Mouse (Mus musculus): ENCODE data around the gene Endou.

The Endou gene

DNA sequence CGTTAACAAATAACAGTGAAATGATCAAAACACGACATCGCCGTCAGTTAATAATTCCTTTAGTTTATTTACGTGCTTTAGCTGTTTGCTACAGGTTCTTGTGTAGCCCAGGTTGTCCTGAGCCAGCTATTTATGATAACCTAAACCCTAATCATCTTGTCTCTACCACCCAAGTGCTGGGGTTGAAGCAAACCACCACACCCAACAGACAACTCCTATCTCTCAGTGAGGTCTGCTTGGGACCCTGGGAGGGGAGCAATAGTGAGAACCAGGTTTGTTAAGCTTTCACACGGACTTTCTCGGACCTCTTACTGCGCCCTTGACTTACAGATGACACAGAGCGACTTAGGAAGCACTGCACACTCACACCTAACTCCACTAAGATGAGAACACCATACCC is 47.0 kb downstream of the Endou start:
- ChIA-PET POLR2A (interaction anchor here in 1 of 4 experiments (0.6 kb wide), 1 partner anchor 315 kb away, joined by 4 read pairs; no protein-coding TSS in a partner anchor), CTCF (interaction anchor here in 3 of 4 experiments (0.5 to 1.9 kb wide), 5 partner anchors 17 to 1258 kb away, joined by 3 to 9 read pairs (median 5); no protein-coding TSS in a partner anchor)

DNA sequence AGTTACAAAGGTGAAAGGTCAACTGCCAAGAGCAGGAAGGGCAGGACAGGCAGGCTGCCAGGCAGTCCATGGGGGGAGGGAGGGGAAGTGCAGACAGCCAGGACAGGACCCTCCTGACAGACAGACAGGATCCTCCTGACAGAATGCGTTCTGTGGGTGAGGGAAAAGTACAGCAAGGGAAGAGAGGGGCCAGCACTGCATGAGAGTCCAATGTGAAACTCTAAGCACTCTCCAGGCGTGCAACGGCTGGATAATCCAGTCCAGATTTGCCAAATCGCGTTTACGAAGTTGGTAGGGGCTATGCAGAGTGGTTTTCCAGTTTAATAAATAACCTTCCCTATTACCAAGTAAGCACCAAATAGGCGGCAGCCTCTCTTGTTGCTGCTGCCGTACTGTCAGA is 49.1 kb downstream of the Endou start:
- CTCF ChIA-PET = interaction anchor here in 1 of 4 experiments (1.5 kb wide), 1 partner anchor 18 kb away, joined by 3 read pairs; no protein-coding TSS in a partner anchor

DNA sequence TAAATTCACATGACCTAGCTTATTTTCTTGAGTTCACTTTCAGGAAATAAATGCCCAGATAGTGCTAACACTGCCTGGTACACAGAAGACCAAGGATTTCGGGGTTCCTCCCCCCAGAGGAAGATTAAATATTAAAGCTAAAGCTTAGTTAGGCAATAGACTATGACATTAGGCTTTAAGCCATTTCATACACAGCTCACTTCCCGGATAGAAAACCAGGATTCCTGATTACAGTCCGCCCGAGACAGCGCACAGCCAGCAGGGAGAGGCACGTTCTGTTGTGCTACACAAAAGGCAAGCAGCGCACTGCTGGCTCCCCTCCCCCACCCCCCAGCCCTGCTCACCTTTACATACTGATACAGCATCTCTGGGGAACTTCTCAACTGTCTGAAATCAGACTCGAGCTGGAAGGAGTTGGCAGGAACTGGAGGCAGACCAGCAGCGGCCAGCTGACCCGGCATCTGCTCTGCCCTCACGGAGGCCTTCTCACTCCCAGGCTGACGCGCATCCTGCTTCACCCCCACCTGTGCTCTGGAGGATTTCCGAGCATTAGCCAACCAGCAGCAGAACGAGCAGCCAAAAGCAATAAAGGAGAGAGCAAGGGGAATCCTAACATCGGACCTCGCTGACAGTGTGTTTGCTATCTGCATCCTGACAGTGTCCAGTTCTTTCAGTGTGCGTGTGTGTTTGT is 51.0 kb downstream of the Endou start:
- CTCF ChIA-PET = interaction anchor here in 2 of 4 experiments (0.6 to 1.7 kb wide), 3 partner anchors 13 to 103 kb away, joined by 3 to 8 read pairs (median 3); no protein-coding TSS in a partner anchor
- POLR2A ChIA-PET = interaction anchor here in 3 of 4 experiments (0.5 to 0.7 kb wide), 3 partner anchors 12 to 723 kb away, joined by 3 read pairs; no protein-coding TSS in a partner anchor

More for the DNA sequence above, 49.1 kb downstream of the Endou start:
- POLR2A ChIA-PET = no interaction called here

DNA sequence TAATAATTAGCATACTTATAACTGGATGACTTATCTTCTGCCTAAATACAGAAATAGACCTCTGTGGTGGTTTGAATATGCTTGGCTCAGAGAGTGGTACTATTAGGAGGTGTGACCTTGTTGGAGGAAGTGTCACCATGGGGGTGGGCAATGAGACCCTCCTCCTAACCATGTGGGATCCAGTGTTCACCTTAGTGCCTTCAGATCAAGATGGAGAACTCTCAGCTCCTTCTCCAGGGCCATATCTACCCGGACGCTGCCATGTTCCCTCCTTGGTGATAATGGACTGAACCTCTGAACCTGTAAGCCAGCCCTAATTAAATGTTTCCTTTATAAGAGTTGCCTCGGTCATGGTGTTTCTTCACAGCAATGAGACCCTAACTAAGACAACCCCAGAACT is 53.8 kb downstream of the Endou start:
- ChIA-PET POLR2A (no interaction called here), CTCF (interaction anchor here (0.6 to 3.1 kb wide), 7 partner anchors 9 to 99 kb away, joined by 3 to 16 read pairs (median 8); no protein-coding TSS in a partner anchor)

DNA sequence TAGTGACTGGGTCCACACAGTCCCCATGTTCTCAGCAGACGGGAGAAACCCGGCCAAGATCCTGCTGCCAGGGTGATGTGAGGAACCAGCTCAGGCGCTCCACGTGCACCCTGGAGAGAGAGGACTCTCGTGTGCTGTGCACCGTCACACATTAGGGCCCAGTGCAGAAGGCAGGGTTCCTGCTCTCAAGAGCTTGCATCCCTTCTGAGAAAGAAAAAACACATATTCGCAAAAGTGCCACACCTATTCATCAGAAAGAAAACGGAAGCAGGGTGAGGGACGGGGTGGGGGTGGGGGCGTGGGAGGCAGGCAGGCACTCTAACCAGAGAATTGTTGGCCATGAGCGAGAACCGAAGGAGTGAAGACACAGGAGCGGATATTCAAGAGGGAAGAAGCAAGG is 55.2 kb downstream of the Endou start:
- POLR2A ChIA-PET = interaction anchor here in 3 of 4 experiments (0.6 to 1.0 kb wide), 3 partner anchors 10 to 1952 kb away, joined by 3 to 4 read pairs (median 3); no protein-coding TSS in a partner anchor

DNA sequence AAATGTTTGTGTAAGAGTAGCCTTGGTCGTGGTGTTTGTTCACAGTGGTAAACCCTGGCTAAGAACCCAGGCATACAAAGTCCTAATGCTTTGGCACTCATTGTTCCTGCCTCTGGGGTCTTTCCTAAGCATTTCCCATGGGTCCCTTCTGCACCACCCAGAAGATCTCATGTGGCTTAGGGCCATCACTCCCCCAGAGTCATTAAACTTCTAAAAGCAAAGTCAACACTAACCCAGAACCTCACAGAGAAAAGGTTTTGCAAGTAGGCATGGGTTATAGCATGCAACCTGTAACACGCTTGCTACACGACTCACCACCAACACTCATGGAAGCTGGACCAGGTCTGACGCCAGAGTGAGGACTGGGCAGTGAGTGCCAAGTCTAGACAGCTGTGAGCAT is 56.7 kb downstream of the Endou start:
- ChIA-PET POLR2A (no interaction called here), CTCF (interaction anchor here in 2 of 4 experiments (1.9 to 3.1 kb wide), 2 partner anchors 10 kb away, joined by 8 to 16 read pairs; no protein-coding TSS in a partner anchor)

More for the DNA sequence above, 55.2 kb downstream of the Endou start:
- CTCF ChIA-PET = interaction anchor here (0.9 to 3.1 kb wide), 11 partner anchors 8 to 175 kb away, joined by 3 to 16 read pairs (median 6); no protein-coding TSS in a partner anchor

DNA sequence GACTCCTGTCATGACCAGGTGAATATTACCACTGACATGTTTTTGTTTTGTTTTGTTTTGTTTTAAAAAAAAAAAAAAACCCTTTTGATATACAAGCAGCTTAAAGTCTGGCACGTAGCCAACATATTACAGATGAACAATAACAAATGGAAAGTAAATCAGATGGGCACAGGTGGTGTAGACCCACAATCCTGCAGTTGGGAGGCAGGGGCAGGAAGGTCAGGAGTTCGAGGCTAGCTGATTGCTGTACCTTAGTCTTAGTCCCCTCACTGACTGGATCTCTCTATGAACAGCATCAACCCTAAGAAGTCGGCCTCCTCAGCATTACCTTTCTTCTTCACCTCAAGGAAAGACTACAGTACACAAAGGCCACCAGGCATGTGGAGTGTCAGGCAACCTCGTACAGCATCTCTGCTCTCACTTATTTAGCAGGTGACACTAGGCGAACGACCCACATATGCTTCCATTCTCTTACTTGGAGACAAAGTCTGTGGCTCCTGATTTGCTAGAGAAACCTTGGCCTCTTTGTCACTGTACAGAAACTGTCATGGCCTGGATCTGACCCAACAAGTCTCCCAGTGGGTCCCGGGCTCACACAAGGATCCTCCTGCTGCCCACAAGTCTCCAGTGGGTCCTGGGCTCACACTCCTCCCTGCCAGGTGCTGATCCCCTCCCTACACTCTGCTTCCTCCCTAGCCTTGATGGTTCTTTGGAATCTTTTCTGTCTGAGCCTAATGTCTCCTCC is 57.7 kb downstream of the Endou start:
- POLR2A ChIA-PET = no interaction called here
- CTCF ChIA-PET = interaction anchor here in 3 of 4 experiments (0.6 to 1.9 kb wide), 3 partner anchors 9 to 438 kb away, joined by 3 to 8 read pairs (median 6); no protein-coding TSS in a partner anchor

DNA sequence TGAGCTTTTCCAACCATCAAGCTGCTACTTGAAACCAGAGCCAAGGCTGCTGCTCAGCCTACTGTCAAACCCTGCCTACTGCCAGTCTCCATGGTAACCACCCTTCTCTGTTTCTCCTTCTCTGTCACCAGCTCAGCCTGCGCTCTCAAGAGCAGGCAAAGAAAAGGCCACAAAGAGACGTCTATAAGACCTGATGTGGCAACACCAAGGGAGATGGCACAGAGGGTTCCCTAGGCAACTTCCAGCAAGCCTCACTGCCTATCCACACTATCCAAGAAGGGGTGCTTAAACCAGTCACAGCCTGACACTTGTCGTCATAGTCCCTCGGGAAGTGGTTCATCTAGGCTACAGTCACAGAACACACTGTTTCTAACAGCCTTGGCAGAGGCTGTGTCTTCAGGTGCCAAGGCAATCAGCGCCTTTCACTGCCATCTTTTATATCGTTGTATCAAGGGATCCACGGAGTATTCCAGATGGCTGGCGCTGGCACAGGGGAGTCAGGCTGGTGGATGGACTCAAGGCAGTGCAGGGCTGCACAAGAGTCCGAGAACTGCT is 58.9 kb downstream of the Endou start:
- ChIA-PET POLR2A (interaction anchor here in 1 of 4 experiments (0.8 kb wide), 1 partner anchor 29 kb away, joined by 3 read pairs; no protein-coding TSS in a partner anchor), CTCF (interaction anchor here in 3 of 4 experiments (0.5 to 1.0 kb wide), 5 partner anchors 9 to 436 kb away, joined by 3 to 6 read pairs (median 3); no protein-coding TSS in a partner anchor)

DNA sequence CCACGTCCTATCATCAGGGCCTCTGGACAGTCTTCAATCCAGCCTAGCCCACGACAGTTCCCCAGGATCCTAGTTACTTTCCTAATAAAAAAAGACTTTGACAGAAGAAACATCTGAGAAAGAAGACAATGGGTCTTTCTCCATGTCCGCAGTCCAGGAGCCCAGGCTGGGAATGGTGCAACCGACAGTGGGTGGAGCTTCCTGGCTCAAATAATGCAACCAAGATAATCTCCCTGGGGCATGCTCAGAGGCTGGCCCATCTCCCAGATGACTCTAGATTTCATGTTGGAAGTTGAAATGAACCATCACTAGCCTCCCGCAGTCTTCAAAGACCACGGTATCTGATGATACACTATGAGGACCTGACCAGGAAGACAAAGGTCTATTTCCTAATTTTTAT is 60.6 kb downstream of the Endou start:
- CTCF ChIA-PET = no interaction called here

DNA sequence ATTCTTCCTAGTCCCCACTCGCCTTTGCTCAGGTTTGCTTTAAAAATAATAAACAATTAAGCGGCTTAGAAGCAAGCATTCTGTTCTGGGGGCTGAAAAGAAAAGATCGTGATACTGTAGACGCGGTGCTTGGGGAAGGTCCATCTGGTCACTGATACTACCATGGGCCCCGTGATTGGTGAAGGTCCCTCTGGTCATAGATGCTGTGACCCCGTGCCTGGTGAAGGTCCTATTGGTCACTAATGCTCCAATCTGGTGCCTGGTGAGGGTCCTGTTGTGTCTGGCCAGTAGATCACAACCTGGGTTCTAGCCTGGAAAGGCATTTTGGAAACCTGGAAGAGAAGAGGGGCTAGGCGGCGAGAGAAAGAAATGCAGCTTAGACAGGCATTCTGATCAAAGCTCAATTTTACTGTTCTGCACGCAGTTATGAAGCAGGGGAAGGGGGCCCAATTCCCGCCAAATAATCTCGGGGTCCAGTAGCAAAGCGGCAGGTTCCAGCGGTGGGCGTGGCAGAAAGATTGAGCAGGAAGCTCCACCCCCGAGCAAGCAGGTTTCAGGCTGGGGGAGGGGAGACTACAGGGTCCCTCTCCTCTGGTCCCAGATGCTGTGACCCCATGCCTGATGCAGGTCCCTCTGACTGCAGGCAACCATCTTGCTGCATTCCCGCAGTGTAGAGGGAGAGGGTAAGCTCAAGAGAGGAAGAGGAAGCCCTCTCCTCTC is 62.8 kb downstream of the Endou start:
- POLR2A ChIA-PET = interaction anchor here in 2 of 4 experiments (1.0 to 1.6 kb wide), 3 partner anchors 61 to 716 kb away, joined by 3 read pairs; no protein-coding TSS in a partner anchor

More for the DNA sequence above, 60.6 kb downstream of the Endou start:
- POLR2A ChIA-PET = no interaction called here

DNA sequence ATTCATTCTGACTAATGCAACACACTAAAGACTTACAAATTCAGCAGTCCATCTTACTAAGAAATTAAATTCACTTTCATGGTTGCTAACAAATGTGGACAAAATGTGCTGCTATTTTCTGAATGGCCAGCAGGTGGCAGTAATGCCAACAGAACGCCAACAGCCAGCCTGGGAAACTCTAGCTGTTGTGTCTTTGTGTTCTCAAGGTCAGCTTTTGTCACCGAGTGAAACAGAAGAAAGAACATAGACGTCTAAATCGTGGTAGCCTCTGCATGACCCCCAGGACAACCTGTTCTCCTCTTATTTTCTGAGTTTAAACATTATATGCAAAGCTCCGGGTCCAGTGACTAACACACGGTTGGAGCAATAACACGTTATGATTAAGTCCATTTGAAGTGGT is 63.7 kb downstream of the Endou start:
- CTCF ChIA-PET = interaction anchor here (0.5 to 5.3 kb wide), 56 partner anchors 8 to 935 kb away, joined by 3 to 48 read pairs (median 4); partner anchors contain the start of genes Tmem106c (in 3 of the 4) and Rapgef3 (in 1 of the 4)
- POLR2A ChIA-PET = interaction anchor here in 3 of 4 experiments (0.8 to 1.6 kb wide), 6 partner anchors 62 to 715 kb away, joined by 3 to 5 read pairs (median 3); no protein-coding TSS in a partner anchor

More for the DNA sequence above, 62.8 kb downstream of the Endou start:
- CTCF ChIA-PET = interaction anchor here (0.5 to 5.3 kb wide), 23 partner anchors 8 to 936 kb away, joined by 3 to 48 read pairs (median 4); partner anchors contain the start of genes Tmem106c (in 2 of the 4) and Rapgef3 (in 1 of the 4)

DNA sequence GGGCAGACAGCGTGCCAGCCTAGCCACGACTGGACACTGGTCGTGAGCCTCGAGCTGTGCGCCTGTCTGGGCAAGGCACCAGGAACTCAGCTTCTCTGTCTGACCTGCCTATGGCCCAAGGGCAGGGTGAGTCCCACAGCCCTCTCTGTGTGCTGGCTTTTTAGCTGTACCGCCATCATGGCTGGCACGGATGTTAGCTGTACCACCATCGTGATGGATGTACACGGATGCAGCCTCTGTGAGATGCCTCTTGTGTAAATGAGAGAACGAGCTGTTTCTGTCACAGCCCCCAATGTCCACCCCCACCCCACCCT is 64.7 kb downstream of the Endou start:
- POLR2A ChIA-PET = interaction anchor here in 2 of 4 experiments (1.6 kb wide), 2 partner anchors 63 to 122 kb away, joined by 3 to 5 read pairs; no protein-coding TSS in a partner anchor
- CTCF ChIA-PET = interaction anchor here (0.5 to 5.3 kb wide), 20 partner anchors 10 to 548 kb away, joined by 3 to 48 read pairs (median 6); partner anchors contain the start of gene Tmem106c (in 1 of the 4)

DNA sequence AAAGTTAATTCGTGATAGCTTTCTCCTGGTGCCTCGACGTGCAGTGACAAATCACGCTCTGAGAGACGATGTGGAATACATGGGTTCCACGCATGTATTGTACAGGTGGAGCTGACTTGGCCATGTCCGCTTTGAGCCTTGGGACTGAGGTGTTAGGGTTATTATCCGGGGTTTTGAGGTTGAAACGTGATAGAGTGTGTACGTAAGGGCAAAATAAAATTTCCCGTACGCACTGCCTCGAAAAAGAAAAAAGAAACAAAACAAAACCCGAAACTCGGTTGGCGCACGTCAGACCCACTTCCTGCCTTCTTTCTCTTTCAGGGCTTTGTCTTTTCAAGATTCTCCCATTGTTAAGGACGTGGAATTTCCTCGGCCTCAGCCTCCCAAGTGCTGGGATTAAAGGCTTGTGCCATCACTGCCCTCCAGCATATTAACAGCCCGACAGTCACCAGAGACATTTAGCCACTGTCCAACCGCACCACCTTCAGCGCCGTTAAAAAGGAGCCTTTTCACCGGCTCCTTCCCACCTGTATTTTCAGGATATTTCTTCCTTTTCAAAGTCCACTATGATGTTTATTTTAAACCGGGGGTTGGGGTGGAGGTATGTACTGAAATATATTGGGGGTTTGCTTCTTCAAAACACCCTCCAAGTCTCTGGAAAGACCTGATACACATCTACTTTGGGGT is 65.2 kb downstream of the Endou start:
- CTCF ChIA-PET = interaction anchor here (0.5 to 5.3 kb wide), 61 partner anchors 10 to 712 kb away, joined by 3 to 48 read pairs (median 5); partner anchors contain the start of genes Amigo2 (in 1 of the 4), Pced1b (in 1 of the 4) and Tmem106c (in 1 of the 4)

DNA sequence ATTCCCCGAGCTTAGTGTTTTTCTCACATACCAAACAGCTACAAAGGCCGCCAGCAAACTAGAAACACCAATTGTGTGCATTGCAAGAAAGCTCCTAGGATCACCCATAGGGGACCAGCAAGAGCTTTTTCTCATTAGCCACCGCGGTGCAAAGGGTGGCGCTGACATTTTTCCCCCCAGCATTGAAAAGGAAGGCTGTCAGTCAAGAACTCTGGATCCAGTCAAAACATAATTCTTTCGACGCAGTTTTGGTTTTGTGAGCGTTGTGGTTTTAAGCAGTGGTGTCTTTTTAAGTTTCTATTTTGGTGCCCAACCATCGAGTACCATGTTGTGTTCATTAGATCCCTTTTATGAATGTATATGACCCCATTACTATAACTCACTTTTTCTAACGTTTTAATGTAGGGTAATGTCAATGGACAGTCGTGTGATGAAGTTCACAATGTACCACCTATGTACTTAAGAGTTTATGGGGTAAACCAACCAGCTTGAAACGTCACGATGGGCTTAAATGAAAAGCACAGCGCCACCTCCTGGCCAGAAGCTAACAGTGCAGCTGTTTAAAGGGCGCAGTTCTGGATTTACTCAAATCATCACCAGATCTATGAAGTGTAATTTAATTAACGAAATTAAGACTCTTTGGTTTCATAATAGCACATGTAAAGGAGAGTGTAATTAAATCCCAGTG is 66.0 kb downstream of the Endou start:
- ChIA-PET CTCF (interaction anchor here (0.5 to 5.3 kb wide), 92 partner anchors 8 to 728 kb away, joined by 3 to 48 read pairs (median 5); partner anchors contain the start of genes Amigo2 (in 1 of the 4), Pced1b (in 1 of the 4) and Tmem106c (in 1 of the 4)), POLR2A (interaction anchor here in 3 of 4 experiments (0.5 to 1.0 kb wide), 4 partner anchors 118 to 864 kb away, joined by 3 read pairs; no protein-coding TSS in a partner anchor)

More for the DNA sequence above, 65.2 kb downstream of the Endou start:
- POLR2A ChIA-PET = interaction anchor here in 1 of 4 experiments (1.0 kb wide), 1 partner anchor 117 kb away, joined by 3 read pairs; no protein-coding TSS in a partner anchor

DNA sequence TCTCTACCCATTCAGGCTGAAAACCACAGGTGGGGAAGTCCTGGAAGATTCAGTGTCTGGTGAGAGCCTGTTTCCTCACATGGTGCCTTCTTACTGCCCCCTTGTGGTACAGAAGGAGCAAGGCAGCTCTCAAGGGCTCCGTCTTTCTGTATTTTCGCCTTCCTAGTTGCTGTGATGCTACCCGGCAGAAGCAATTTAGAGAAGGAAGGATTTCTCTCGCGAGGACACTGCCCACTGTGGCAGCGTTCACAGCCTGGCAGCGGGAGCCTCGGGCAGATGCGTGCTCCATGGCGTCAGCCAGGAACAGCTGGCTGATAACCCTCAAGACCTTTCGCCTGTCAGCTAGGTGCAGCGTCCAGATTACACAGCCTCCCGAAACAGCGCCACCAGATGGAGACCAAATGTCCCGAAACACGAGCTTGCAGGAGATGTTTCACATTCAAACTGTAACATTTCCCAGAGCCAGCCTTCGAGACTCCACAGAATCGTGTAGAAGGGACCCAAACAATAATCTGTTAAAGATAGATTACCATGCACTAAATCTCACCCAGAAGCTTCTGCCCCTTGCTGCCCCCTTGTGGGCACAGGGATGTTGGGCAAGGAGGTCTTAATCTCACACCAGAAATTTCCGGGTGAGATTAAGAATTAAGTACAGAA is 67.3 kb downstream of the Endou start:
- CTCF ChIA-PET = interaction anchor here (0.6 to 5.3 kb wide), 126 partner anchors 8 to 1533 kb away, joined by 3 to 48 read pairs (median 4); partner anchors contain the start of genes Tmem106c (in 3 of the 4), Rapgef3 (in 1 of the 4) and Slc48a1 (in 1 of the 4)
- POLR2A ChIA-PET = interaction anchor here in 3 of 4 experiments (0.5 to 1.0 kb wide), 4 partner anchors 18 to 457 kb away, joined by 3 read pairs; no protein-coding TSS in a partner anchor
